Mouse (Mus musculus): ENCODE data around the gene Pld2. TPM values are rescaled to one million over a fixed set of nuclear protein-coding genes. Genes with fewer than 3 reads are reported as not detected.

The Pld2 gene
- polyA plus RNA-seq, 1 experiment from 2014 or later = 10.4 TPM

DNA sequence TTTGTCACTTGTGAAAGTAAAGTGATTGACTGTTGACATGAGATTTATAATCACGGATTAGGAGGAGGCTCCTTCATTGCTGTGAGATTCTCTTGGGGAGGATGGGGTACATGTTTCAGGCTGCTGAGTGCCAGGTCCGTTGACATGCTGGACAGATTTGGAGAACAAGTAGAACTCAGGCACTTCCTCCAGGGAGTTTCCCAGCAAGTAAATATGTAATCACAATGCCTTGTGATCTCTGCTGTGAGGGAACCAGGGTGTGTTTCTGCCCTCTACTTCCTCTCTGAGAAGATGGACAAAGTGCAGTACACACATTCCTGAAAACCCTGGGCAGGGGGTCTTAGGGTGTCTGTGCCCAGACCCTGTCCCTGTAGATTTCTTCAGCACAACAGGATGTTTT lies 55.8 kb downstream of the Pld2 start:
- 0 out of 2 replicates have a peak, but pooled peaks cover 3% of the 10 kb centered on the region for H3K4me1 ChIP-seq (replicated peaks)
- no peak overlapping the region for H3K9ac ChIP-seq
- no peak overlapping the region for H3K4me3 ChIP-seq
- H3K4me2 ChIP-seq = no peak overlapping the region
- H3K27ac ChIP-seq = peak overlapping the region; percentile 28; the same call in 1 of the 2 replicates
- H3K27me3 ChIP-seq = no peaks in the 10 kb centered on the region
- peaks cover 16% of the 10 kb centered on the region for H3K36me3 ChIP-seq
- 56% methylated on average over 2 of the region's 2 CpGs for WGBS
- no peaks in the 10 kb centered on the region for H3K9me3 ChIP-seq (replicated peaks)
- ATAC-seq (replicated peaks; ENCODE audit: insufficient number of reproducible peaks, insufficient read depth, low FRiP score, low read depth) = no peak

DNA sequence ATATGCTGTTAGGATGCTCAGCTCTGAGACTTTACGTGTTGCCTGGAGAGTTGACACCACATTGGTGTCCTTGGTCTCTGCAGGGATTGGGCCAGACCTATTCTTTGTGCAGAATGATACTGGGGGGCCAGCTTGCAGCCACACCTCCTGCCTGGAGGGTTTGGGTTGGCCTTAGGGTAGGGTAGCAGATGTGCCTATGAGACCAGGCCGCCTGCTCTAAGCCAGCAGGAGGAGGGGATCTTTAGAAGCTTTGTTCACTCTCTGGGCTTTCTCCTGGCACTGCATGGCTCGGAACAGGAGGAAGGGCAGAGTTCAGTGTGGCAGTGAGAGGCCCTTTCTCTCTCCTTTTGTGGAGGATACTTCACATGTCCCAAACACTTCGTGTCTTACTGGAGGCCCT lies 56.2 kb downstream of the Pld2 start:
- Histone ChIP-seq H3K4me2 (no peak overlapping the region), H3K4me1 (replicated peaks) (0 out of 2 replicates have a peak, but pooled peaks cover 3% of the 10 kb centered on the region), H3K27me3 (no peaks in the 10 kb centered on the region), H3K9ac (no peak overlapping the region), H3K4me3 (no peak overlapping the region), H3K36me3 (peaks cover 16% of the 10 kb centered on the region), H3K9me3 (replicated peaks) (no peaks in the 10 kb centered on the region), H3K27ac (peak overlapping the region; percentile 28; the same call in 1 of the 2 replicates)
- ATAC-seq (replicated peaks; ENCODE audit: insufficient number of reproducible peaks, insufficient read depth, low FRiP score, low read depth) = no peak
- WGBS = 61% methylated on average over 4 of the region's 4 CpGs

DNA sequence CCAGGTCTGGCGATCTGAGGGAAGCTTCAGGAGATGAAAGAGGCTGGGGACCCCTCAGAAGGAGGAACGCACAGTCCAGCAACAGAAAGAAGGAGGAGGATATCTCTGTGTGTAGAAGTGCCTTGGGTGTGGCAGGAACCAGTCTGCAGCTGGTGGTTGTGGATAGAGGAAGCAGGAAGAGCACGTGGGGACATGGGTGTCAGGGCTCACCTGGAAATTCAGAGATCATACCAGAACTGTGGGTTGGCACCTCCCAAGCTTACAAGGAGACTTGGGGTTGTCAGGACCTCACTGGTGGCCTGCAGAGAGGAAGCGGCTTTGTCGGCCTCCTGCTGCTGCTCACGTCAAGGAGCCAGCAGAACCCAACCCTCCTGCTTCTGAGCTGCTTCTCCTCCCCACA lies 57.4 kb downstream of the Pld2 start:
- WGBS = 79% methylated on average over 6 of the region's 6 CpGs
- Histone ChIP-seq H3K4me2 (no peak overlapping the region), H3K27me3 (no peaks in the 10 kb centered on the region), H3K9me3 (replicated peaks) (no peaks in the 10 kb centered on the region), H3K9ac (no peak overlapping the region), H3K4me3 (no peak overlapping the region), H3K36me3 (peaks cover 26% of the 10 kb centered on the region), H3K4me1 (replicated peaks) (0 out of 2 replicates have a peak, but pooled peaks cover 3% of the 10 kb centered on the region), H3K27ac (no peak overlapping the region)
- ATAC-seq (replicated peaks; ENCODE audit: insufficient number of reproducible peaks, insufficient read depth, low FRiP score, low read depth) = no peak

DNA sequence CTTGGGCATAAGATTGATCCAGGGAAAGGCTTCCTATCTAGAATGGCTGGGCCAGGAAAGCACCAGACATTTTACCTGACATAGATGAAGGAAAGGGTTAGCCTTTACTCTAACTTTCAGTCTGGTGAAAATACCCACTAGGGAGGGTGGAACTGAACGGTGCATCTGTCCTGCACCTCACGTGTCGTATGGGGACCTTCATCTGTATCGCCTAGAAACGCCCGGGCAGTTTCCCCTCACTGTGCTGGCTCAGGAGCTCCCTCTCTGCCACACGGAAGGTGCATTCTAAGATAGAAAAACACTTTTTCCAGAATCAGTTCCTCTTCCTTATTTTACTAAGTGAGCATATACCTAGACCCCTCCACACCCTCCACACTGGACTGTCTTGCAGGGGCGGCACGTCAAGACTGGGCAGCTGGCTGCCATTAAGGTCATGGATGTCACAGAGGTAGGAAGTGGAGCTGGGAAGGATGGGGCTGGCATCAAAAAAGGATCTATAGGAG lies 58.6 kb downstream of the Pld2 start:
- H3K4me1 ChIP-seq (replicated peaks) = 0 out of 2 replicates have a peak, but pooled peaks cover 3% of the 10 kb centered on the region
- H3K4me3 ChIP-seq = no peak overlapping the region
- no peak for ATAC-seq (replicated peaks; ENCODE audit: insufficient number of reproducible peaks, insufficient read depth, low FRiP score, low read depth)
- no peak overlapping the region for H3K9ac ChIP-seq
- no peaks in the 10 kb centered on the region for H3K27me3 ChIP-seq
- H3K27ac ChIP-seq = no peak overlapping the region
- WGBS = 85% methylated on average over 9 of the region's 9 CpGs
- H3K4me2 ChIP-seq = no peak overlapping the region
- no peaks in the 10 kb centered on the region for H3K9me3 ChIP-seq (replicated peaks)
- peaks cover 35% of the 10 kb centered on the region for H3K36me3 ChIP-seq

DNA sequence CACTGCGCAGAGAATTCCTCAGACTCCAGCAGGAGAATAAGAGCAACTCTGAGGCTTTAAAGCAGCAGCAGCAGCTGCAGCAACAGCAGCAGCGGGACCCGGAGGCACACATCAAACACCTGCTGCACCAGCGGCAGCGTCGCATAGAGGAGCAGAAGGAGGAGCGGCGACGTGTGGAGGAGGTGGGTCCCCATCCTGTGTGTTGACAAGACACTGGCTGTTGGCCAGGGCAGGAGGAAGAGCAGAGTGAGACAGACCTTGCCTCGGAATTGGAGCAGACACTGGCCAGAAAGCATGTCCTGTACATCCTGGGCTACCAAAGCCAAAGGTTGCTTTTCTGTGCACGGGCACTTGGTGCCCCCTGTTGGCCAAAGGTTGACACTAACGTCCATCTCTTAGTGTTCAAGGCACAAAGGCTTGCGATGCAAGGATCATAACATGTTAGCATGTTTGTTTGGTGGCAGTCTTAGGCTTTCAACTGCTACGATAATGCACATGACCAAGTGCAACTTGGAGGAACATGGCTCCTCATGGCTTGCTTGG lies 65.2 kb downstream of the Pld2 start:
- H3K4me3 ChIP-seq = no peak overlapping the region
- no peak overlapping the region for H3K4me2 ChIP-seq
- no peaks in the 10 kb centered on the region for H3K27me3 ChIP-seq
- H3K36me3 ChIP-seq = peaks cover 64% of the 10 kb centered on the region
- no peaks in the 10 kb centered on the region for H3K9me3 ChIP-seq (replicated peaks)
- no peak for ATAC-seq (replicated peaks; ENCODE audit: insufficient number of reproducible peaks, insufficient read depth, low FRiP score, low read depth)
- WGBS = 48% methylated on average over 14 of the region's 14 CpGs
- no peak overlapping the region for H3K9ac ChIP-seq
- no peak overlapping the region for H3K27ac ChIP-seq
- H3K4me1 ChIP-seq (replicated peaks) = no peaks in the 10 kb centered on the region

DNA sequence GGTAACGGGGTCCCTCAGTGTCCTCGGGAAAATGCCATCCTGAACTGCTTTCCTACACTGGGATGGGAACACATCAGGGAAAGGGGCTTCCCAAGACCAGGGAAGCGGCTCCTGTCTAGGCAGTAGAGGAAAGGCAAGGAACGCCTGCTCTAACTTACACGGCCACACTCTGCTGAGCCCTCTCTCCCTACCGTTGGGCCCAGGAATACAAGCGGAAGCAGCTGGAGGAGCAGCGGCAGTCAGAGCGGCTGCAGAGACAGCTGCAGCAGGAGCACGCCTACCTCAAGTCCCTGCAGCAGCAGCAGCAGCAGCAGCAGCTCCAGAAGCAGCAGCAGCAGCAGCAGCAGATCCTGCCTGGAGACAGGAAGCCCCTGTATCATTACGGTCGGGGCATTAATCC lies 66.9 kb downstream of the Pld2 start:
- no peak overlapping the region for H3K4me2 ChIP-seq
- no peaks in the 10 kb centered on the region for H3K27me3 ChIP-seq
- H3K36me3 ChIP-seq = peaks cover 72% of the 10 kb centered on the region
- no peaks in the 10 kb centered on the region for H3K9me3 ChIP-seq (replicated peaks)
- H3K9ac ChIP-seq = no peak overlapping the region
- H3K27ac ChIP-seq = no peak overlapping the region
- H3K4me3 ChIP-seq = no peak overlapping the region
- H3K4me1 ChIP-seq (replicated peaks) = no peaks in the 10 kb centered on the region
- 74% methylated on average over 12 of the region's 12 CpGs for WGBS
- ATAC-seq (replicated peaks; ENCODE audit: insufficient number of reproducible peaks, insufficient read depth, low FRiP score, low read depth) = no peak

DNA sequence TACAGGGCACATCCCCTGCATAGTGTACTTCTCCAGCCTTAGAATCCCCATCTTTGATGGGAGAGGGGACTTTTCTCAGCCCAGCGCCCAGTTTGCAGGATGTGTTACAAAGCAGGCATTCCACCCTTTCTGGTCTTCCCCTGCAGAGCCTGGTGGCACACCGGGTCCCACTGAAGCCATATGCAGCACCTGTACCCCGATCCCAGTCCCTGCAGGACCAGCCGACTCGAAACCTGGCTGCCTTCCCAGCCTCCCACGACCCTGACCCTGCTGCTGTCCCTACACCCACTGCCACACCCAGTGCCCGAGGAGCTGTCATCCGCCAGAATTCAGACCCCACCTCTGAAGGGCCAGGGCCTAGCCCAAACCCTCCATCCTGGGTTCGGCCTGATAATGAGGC lies 67.7 kb downstream of the Pld2 start:
- Histone ChIP-seq H3K27me3 (no peaks in the 10 kb centered on the region), H3K4me2 (no peak overlapping the region), H3K4me3 (no peak overlapping the region), H3K9ac (no peak overlapping the region), H3K9me3 (replicated peaks) (no peaks in the 10 kb centered on the region), H3K4me1 (replicated peaks) (no peaks in the 10 kb centered on the region), H3K36me3 (peaks cover 76% of the 10 kb centered on the region), H3K27ac (no peak overlapping the region)
- WGBS = 91% methylated on average over 9 of the region's 9 CpGs
- no peak for ATAC-seq (replicated peaks; ENCODE audit: insufficient number of reproducible peaks, insufficient read depth, low FRiP score, low read depth)

Other genes with a start within 250 kb of the Pld2 start
- 0.45 and 2.8 TPM in 2 replicates for gene Alox12e, start 217.4 kb upstream of the Pld2 start, polyA plus RNA-seq (2015; fragmentation: Nextera tagmentation; extraction: Ambion mirVana)
- gene Alox15, start 188.0 kb upstream of the Pld2 start, polyA plus RNA-seq (2015; fragmentation: Nextera tagmentation; extraction: Ambion mirVana) = 0.23 and 0.58 TPM in 2 replicates
- gene Pelp1, start 130.0 kb upstream of the Pld2 start, polyA plus RNA-seq (2015; fragmentation: Nextera tagmentation; extraction: Ambion mirVana) = 17.6 and 24.3 TPM in 2 replicates
- gene Arrb2, start 107.4 kb upstream of the Pld2 start, polyA plus RNA-seq (2015; fragmentation: Nextera tagmentation; extraction: Ambion mirVana) = 11.4 and 14.7 TPM in 2 replicates
- 19.5 and 24.2 TPM in 2 replicates for gene Med11, start 88.1 kb upstream of the Pld2 start, polyA plus RNA-seq (2015; fragmentation: Nextera tagmentation; extraction: Ambion mirVana)
- 1.5 and 1.8 TPM in 2 replicates for gene Zmynd15, start 80.6 kb upstream of the Pld2 start, polyA plus RNA-seq (2015; fragmentation: Nextera tagmentation; extraction: Ambion mirVana)
- 9.0 and 10.2 TPM in 2 replicates for gene Cxcl16, start 80.1 kb upstream of the Pld2 start, polyA plus RNA-seq (2015; fragmentation: Nextera tagmentation; extraction: Ambion mirVana)
- gene Tm4sf5, start 34.8 kb upstream of the Pld2 start, polyA plus RNA-seq (2015; fragmentation: Nextera tagmentation; extraction: Ambion mirVana) = 4.9 and 5.4 TPM in 2 replicates
- gene Vmo1, start 25.4 kb upstream of the Pld2 start, polyA plus RNA-seq (2015; fragmentation: Nextera tagmentation; extraction: Ambion mirVana) = 0.19 and 0.37 TPM in 2 replicates
- gene Gltpd2, start 20.9 kb upstream of the Pld2 start, polyA plus RNA-seq (2015; fragmentation: Nextera tagmentation; extraction: Ambion mirVana) = 0.42 TPM in 1 of 2 replicates, not detected in the other
- 509 and 590 TPM in 2 replicates for gene Psmb6, start 14.7 kb upstream of the Pld2 start, polyA plus RNA-seq (2015; fragmentation: Nextera tagmentation; extraction: Ambion mirVana)
- not detected in 2 replicates for gene Gm40193, start 7.1 kb upstream of the Pld2 start, polyA plus RNA-seq (2015; fragmentation: Nextera tagmentation; extraction: Ambion mirVana)
- gene Mink1, start 22.8 kb downstream of the Pld2 start, polyA plus RNA-seq (2015; fragmentation: Nextera tagmentation; extraction: Ambion mirVana) = 8.1 and 11.8 TPM in 2 replicates
- gene 4930544D05Rik, start 75.8 kb downstream of the Pld2 start, polyA plus RNA-seq (2015; fragmentation: Nextera tagmentation; extraction: Ambion mirVana) = not detected in 2 replicates
- 0.30 TPM in 1 of 2 replicates, not detected in the other for gene Chrne, start 79.2 kb downstream of the Pld2 start, polyA plus RNA-seq (2015; fragmentation: Nextera tagmentation; extraction: Ambion mirVana)
- gene Gp1ba, start 99.1 kb downstream of the Pld2 start, polyA plus RNA-seq (2015; fragmentation: Nextera tagmentation; extraction: Ambion mirVana) = 0.62 and 0.67 TPM in 2 replicates
- gene Rnf167, start 107.2 kb downstream of the Pld2 start, polyA plus RNA-seq (2015; fragmentation: Nextera tagmentation; extraction: Ambion mirVana) = 75.1 and 81.2 TPM in 2 replicates
- 279 TPM in 2 replicates for gene Slc25a11, start 107.4 kb downstream of the Pld2 start, polyA plus RNA-seq (2015; fragmentation: Nextera tagmentation; extraction: Ambion mirVana)
- 1,318 and 1,359 TPM in 2 replicates for gene Pfn1, start 114.6 kb downstream of the Pld2 start, polyA plus RNA-seq (2015; fragmentation: Nextera tagmentation; extraction: Ambion mirVana)
- gene Eno3, start 117.1 kb downstream of the Pld2 start, polyA plus RNA-seq (2015; fragmentation: Nextera tagmentation; extraction: Ambion mirVana) = 389 and 492 TPM in 2 replicates
- gene Spag7, start 129.4 kb downstream of the Pld2 start, polyA plus RNA-seq (2015; fragmentation: Nextera tagmentation; extraction: Ambion mirVana) = 168 and 186 TPM in 2 replicates
- gene Camta2, start 148.0 kb downstream of the Pld2 start, polyA plus RNA-seq (2015; fragmentation: Nextera tagmentation; extraction: Ambion mirVana) = 11.3 and 16.0 TPM in 2 replicates
- 1.4 and 2.2 TPM in 2 replicates for gene Inca1, start 160.1 kb downstream of the Pld2 start, polyA plus RNA-seq (2015; fragmentation: Nextera tagmentation; extraction: Ambion mirVana)
- 5.3 and 5.5 TPM in 2 replicates for gene Kif1c, start 160.5 kb downstream of the Pld2 start, polyA plus RNA-seq (2015; fragmentation: Nextera tagmentation; extraction: Ambion mirVana)
- 8.4 and 9.3 TPM in 2 replicates for gene Zfp3, start 224.1 kb downstream of the Pld2 start, polyA plus RNA-seq (2015; fragmentation: Nextera tagmentation; extraction: Ambion mirVana)

All from heart, embryonic 15.5 days (tissue).